Mouse (Mus musculus): ENCODE results near the gene Mindy2. TPM values are rescaled to one million over a fixed set of nuclear protein-coding genes. Genes with fewer than 3 reads are reported as not detected.

Gene Mindy2
- polyA plus RNA-seq, 1 experiment from 2014 or later: 14.7 TPM

- H3K27ac ChIP-seq (ENCODE audit: low read length): no peak overlapping the region
- H3K4me3 ChIP-seq (replicated peaks; ENCODE audit: low read length): peak overlapping the region; percentile 71
- ATAC-seq: no peak
- no peaks in the 10 kb centered on the region for H3K36me3 ChIP-seq (ENCODE audit: control insufficient read depth, insufficient read depth)
- H3K4me2 ChIP-seq (ENCODE audit: low read length): peak overlapping the region; percentile 61
- H3K4me1 ChIP-seq (replicated peaks; ENCODE audit: control insufficient read depth, insufficient read depth, low read length): peaks cover 30% of the 10 kb centered on the region
- H3K9ac ChIP-seq (replicated peaks; ENCODE audit: low read depth, low read length): no peak overlapping the region
- 35% methylated on average over 2 of the region's 2 CpGs for WGBS
- H3K27me3 ChIP-seq (replicated peaks; ENCODE audit: control insufficient read depth, insufficient read depth, low read length): no peaks in the 10 kb centered on the region
- H3K9me3 ChIP-seq (ENCODE audit: control insufficient read depth, low read length): no peaks in the 10 kb centered on the region
Measured at GRCm38 (mm10) chr9:70655764-70656129, 1.2 kb downstream of the Mindy2 start.

- H3K27ac ChIP-seq (ENCODE audit: low read length): no peak overlapping the region
- H3K4me1 ChIP-seq (replicated peaks; ENCODE audit: control insufficient read depth, insufficient read depth, low read length): peaks cover 30% of the 10 kb centered on the region
- H3K4me2 ChIP-seq (ENCODE audit: low read length): peak overlapping the region; percentile 41
- ATAC-seq: no peak
- no peaks in the 10 kb centered on the region for H3K27me3 ChIP-seq (replicated peaks; ENCODE audit: control insufficient read depth, insufficient read depth, low read length)
- H3K9me3 ChIP-seq (ENCODE audit: control insufficient read depth, low read length): no peaks in the 10 kb centered on the region
- H3K4me3 ChIP-seq (replicated peaks; ENCODE audit: low read length): peak overlapping the region; percentile 14; the same call in 1 of the 2 replicates
- H3K9ac ChIP-seq (replicated peaks; ENCODE audit: low read depth, low read length): no peak overlapping the region
- 68% methylated on average over 4 of the region's 4 CpGs for WGBS
- H3K36me3 ChIP-seq (ENCODE audit: control insufficient read depth, insufficient read depth): no peaks in the 10 kb centered on the region
Measured at GRCm38 (mm10) chr9:70654496-70654895, 2.5 kb downstream of the Mindy2 start.

GRCm38 (mm10) chr9:70653875-70654274, 3.1 kb downstream of the Mindy2 start:
- Histone ChIP-seq H3K9ac (replicated peaks; ENCODE audit: low read depth, low read length) (no peak overlapping the region), H3K4me1 (replicated peaks; ENCODE audit: control insufficient read depth, insufficient read depth, low read length) (peaks cover 30% of the 10 kb centered on the region), H3K4me3 (replicated peaks; ENCODE audit: low read length) (peak overlapping the region; percentile 14; the same call in 1 of the 2 replicates), H3K27ac (ENCODE audit: low read length) (no peak overlapping the region), H3K9me3 (ENCODE audit: control insufficient read depth, low read length) (no peaks in the 10 kb centered on the region), H3K4me2 (ENCODE audit: low read length) (peak overlapping the region; percentile 41), H3K36me3 (ENCODE audit: control insufficient read depth, insufficient read depth) (no peaks in the 10 kb centered on the region), H3K27me3 (replicated peaks; ENCODE audit: control insufficient read depth, insufficient read depth, low read length) (no peaks in the 10 kb centered on the region)
- WGBS: 80% methylated on average over 2 of the region's 2 CpGs
- ATAC-seq: no peak

GRCm38 (mm10) chr9:70652221-70652620, 4.8 kb downstream of the Mindy2 start:
- H3K9me3 ChIP-seq (ENCODE audit: control insufficient read depth, low read length): no peaks in the 10 kb centered on the region
- no peaks in the 10 kb centered on the region for H3K27me3 ChIP-seq (replicated peaks; ENCODE audit: control insufficient read depth, insufficient read depth, low read length)
- no peak overlapping the region for H3K27ac ChIP-seq (ENCODE audit: low read length)
- H3K9ac ChIP-seq (replicated peaks; ENCODE audit: low read depth, low read length): no peak overlapping the region
- no peaks in the 10 kb centered on the region for H3K36me3 ChIP-seq (ENCODE audit: control insufficient read depth, insufficient read depth)
- peaks cover 26% of the 10 kb centered on the region for H3K4me1 ChIP-seq (replicated peaks; ENCODE audit: control insufficient read depth, insufficient read depth, low read length)
- no peak overlapping the region for H3K4me3 ChIP-seq (replicated peaks; ENCODE audit: low read length)
- 70% methylated on average over 2 of the region's 2 CpGs for WGBS
- ATAC-seq: no peak
- H3K4me2 ChIP-seq (ENCODE audit: low read length): no peak overlapping the region

- H3K4me3 ChIP-seq (replicated peaks; ENCODE audit: low read length): no peak overlapping the region
- no peaks in the 10 kb centered on the region for H3K36me3 ChIP-seq (ENCODE audit: control insufficient read depth, insufficient read depth)
- H3K27ac ChIP-seq (ENCODE audit: low read length): no peak overlapping the region
- H3K4me2 ChIP-seq (ENCODE audit: low read length): no peak overlapping the region
- peaks cover 23% of the 10 kb centered on the region for H3K4me1 ChIP-seq (replicated peaks; ENCODE audit: control insufficient read depth, insufficient read depth, low read length)
- no peak for ATAC-seq
- no peak overlapping the region for H3K9ac ChIP-seq (replicated peaks; ENCODE audit: low read depth, low read length)
- H3K27me3 ChIP-seq (replicated peaks; ENCODE audit: control insufficient read depth, insufficient read depth, low read length): no peaks in the 10 kb centered on the region
- 85% methylated on average over 1 of the region's 1 CpGs for WGBS
- no peaks in the 10 kb centered on the region for H3K9me3 ChIP-seq (ENCODE audit: control insufficient read depth, low read length)
Measured at GRCm38 (mm10) chr9:70650994-70651393, 6.0 kb downstream of the Mindy2 start.

GRCm38 (mm10) chr9:70650260-70650659, 6.7 kb downstream of the Mindy2 start:
- peaks cover 23% of the 10 kb centered on the region for H3K4me1 ChIP-seq (replicated peaks; ENCODE audit: control insufficient read depth, insufficient read depth, low read length)
- no peaks in the 10 kb centered on the region for H3K27me3 ChIP-seq (replicated peaks; ENCODE audit: control insufficient read depth, insufficient read depth, low read length)
- H3K36me3 ChIP-seq (ENCODE audit: control insufficient read depth, insufficient read depth): no peaks in the 10 kb centered on the region
- no peak for ATAC-seq
- no peak overlapping the region for H3K4me2 ChIP-seq (ENCODE audit: low read length)
- no peak overlapping the region for H3K27ac ChIP-seq (ENCODE audit: low read length)
- WGBS: 79% methylated on average over 2 of the region's 2 CpGs
- H3K9me3 ChIP-seq (ENCODE audit: control insufficient read depth, low read length): no peaks in the 10 kb centered on the region
- H3K4me3 ChIP-seq (replicated peaks; ENCODE audit: low read length): no peak overlapping the region
- no peak overlapping the region for H3K9ac ChIP-seq (replicated peaks; ENCODE audit: low read depth, low read length)

- Histone ChIP-seq H3K4me3 (replicated peaks; ENCODE audit: low read length) (no peak overlapping the region), H3K9ac (replicated peaks; ENCODE audit: low read depth, low read length) (no peak overlapping the region), H3K36me3 (ENCODE audit: control insufficient read depth, insufficient read depth) (no peaks in the 10 kb centered on the region), H3K27me3 (replicated peaks; ENCODE audit: control insufficient read depth, insufficient read depth, low read length) (no peaks in the 10 kb centered on the region), H3K27ac (ENCODE audit: low read length) (no peak overlapping the region), H3K4me1 (replicated peaks; ENCODE audit: control insufficient read depth, insufficient read depth, low read length) (no peaks in the 10 kb centered on the region), H3K4me2 (ENCODE audit: low read length) (no peak overlapping the region), H3K9me3 (ENCODE audit: control insufficient read depth, low read length) (no peaks in the 10 kb centered on the region)
- no peak for ATAC-seq
- 86% methylated on average over 2 of the region's 2 CpGs for WGBS
Measured at GRCm38 (mm10) chr9:70636748-70637147, 20.2 kb downstream of the Mindy2 start.

GRCm38 (mm10) chr9:70631665-70632064, 25.3 kb downstream of the Mindy2 start:
- ATAC-seq: no peak

GRCm38 (mm10) chr9:70629711-70630110, 27.3 kb downstream of the Mindy2 start:
- H3K9ac ChIP-seq (replicated peaks; ENCODE audit: low read depth, low read length): no peak overlapping the region
- WGBS: 87% methylated on average over 2 of the region's 2 CpGs
- H3K9me3 ChIP-seq (ENCODE audit: control insufficient read depth, low read length): no peaks in the 10 kb centered on the region

More at GRCm38 (mm10) chr9:70631665-70632064, 25.3 kb downstream of the Mindy2 start:
- H3K9ac ChIP-seq (replicated peaks; ENCODE audit: low read depth, low read length): no peak overlapping the region
- H3K27ac ChIP-seq (ENCODE audit: low read length): no peak overlapping the region
- 33% methylated on average over 5 of the region's 5 CpGs for WGBS
- no peaks in the 10 kb centered on the region for H3K36me3 ChIP-seq (ENCODE audit: control insufficient read depth, insufficient read depth)
- H3K4me3 ChIP-seq (replicated peaks; ENCODE audit: low read length): no peak overlapping the region
- no peaks in the 10 kb centered on the region for H3K27me3 ChIP-seq (replicated peaks; ENCODE audit: control insufficient read depth, insufficient read depth, low read length)
- no peaks in the 10 kb centered on the region for H3K9me3 ChIP-seq (ENCODE audit: control insufficient read depth, low read length)
- no peaks in the 10 kb centered on the region for H3K4me1 ChIP-seq (replicated peaks; ENCODE audit: control insufficient read depth, insufficient read depth, low read length)
- H3K4me2 ChIP-seq (ENCODE audit: low read length): no peak overlapping the region

GRCm38 (mm10) chr9:70611026-70611673, 45.8 kb downstream of the Mindy2 start:
- H3K36me3 ChIP-seq (ENCODE audit: control insufficient read depth, insufficient read depth): peaks cover 6% of the 10 kb centered on the region; the same call in 1 of the 2 replicates
- H3K4me2 ChIP-seq (ENCODE audit: low read length): no peak overlapping the region
- ATAC-seq: no peak
- H3K27me3 ChIP-seq (replicated peaks; ENCODE audit: control insufficient read depth, insufficient read depth, low read length): no peaks in the 10 kb centered on the region
- H3K9ac ChIP-seq (replicated peaks; ENCODE audit: low read depth, low read length): no peak overlapping the region
- H3K9me3 ChIP-seq (ENCODE audit: control insufficient read depth, low read length): no peaks in the 10 kb centered on the region
- H3K27ac ChIP-seq (ENCODE audit: low read length): no peak overlapping the region
- WGBS: 46% methylated on average over 3 of the region's 3 CpGs
- no peaks in the 10 kb centered on the region for H3K4me1 ChIP-seq (replicated peaks; ENCODE audit: control insufficient read depth, insufficient read depth, low read length)
- no peak overlapping the region for H3K4me3 ChIP-seq (replicated peaks; ENCODE audit: low read length)

More at GRCm38 (mm10) chr9:70629711-70630110, 27.3 kb downstream of the Mindy2 start:
- no peak for ATAC-seq
- no peaks in the 10 kb centered on the region for H3K4me1 ChIP-seq (replicated peaks; ENCODE audit: control insufficient read depth, insufficient read depth, low read length)
- H3K4me3 ChIP-seq (replicated peaks; ENCODE audit: low read length): no peak overlapping the region
- H3K27ac ChIP-seq (ENCODE audit: low read length): no peak overlapping the region
- H3K4me2 ChIP-seq (ENCODE audit: low read length): no peak overlapping the region
- peaks cover 5% of the 10 kb centered on the region for H3K36me3 ChIP-seq (ENCODE audit: control insufficient read depth, insufficient read depth)
- no peaks in the 10 kb centered on the region for H3K27me3 ChIP-seq (replicated peaks; ENCODE audit: control insufficient read depth, insufficient read depth, low read length)

Measured in forebrain, embryonic 16.5 days (tissue).